ENCODE assay signal across 12 mouse cellular contexts in genomic region chr5:131819251-131819691, GRCm38 (mm10).
A peak's percentile ranks its signal among the peaks of the same experiment; 100 is the strongest.
DNase-seq lines count a peak whose midpoint lies in the region; ATAC-seq and TF ChIP-seq lines count a peak whose summit lies in the region.
"Had no signal": no experiment of that assay in that cellular context is flagged by ENCODE, and none has a peak within 500 bp of the region (broad histone marks: within the 10 kb centered on the region; RNA-seq: fewer than 3 reads in every experiment).

No protein-coding gene starts in this region.

- peak; percentile 89 for DNase-seq in right cerebral cortex, adult 18-20 months
- no peak for DNase-seq in right cerebral cortex, postnatal 4 days
- peak; percentile 38 to 43 for DNase-seq in heart, postnatal 10 days
- DNase-seq in lung, adult 2 months = peak; percentile 9
- DNase-seq in urinary bladder, postnatal 10 days (ENCODE audit: low spot score) = no peak
- no peak for DNase-seq in kidney, adult 2 months
- DNase-seq: adrenal gland, adult 2 months; kidney, adult 11 months; spleen, adult 18-20 months had no signal

- no peaks in the 10 kb centered on the region for H3K36me3 ChIP-seq in kidney, adult 2 months (ENCODE audit: control insufficient read depth, insufficient read depth, low read length)
- H3K36me3 ChIP-seq: embryonic facial prominence, embryonic 12.5 days had no signal

- H3K27me3 ChIP-seq in kidney, adult 2 months (replicated peaks; ENCODE audit: control insufficient read depth, insufficient read depth, low read length) = no peaks in the 10 kb centered on the region
- H3K27me3 ChIP-seq: embryonic facial prominence, embryonic 12.5 days had no signal

- ATAC-seq in monocyte, adult 5-6 weeks (replicated peaks; ENCODE audit: insufficient number of reproducible peaks, low FRiP score, low TSS enrichment, poor library complexity, severe bottlenecking) = no peak

- WGBS in lung, adult 2 months = 76% methylated on average over 15 of the region's 15 CpGs
- WGBS in kidney, adult 2 months = 95% methylated on average over 15 of the region's 15 CpGs

- TF ChIP-seq POLR2A in lung, adult 2 months (IDR thresholded peaks at IDR 0.05; ENCODE audit: borderline replicate concordance, extremely low read depth, low read depth, low read length) = no peak
- TF ChIP-seq POLR2A in kidney, adult 2 months (IDR thresholded peaks at IDR 0.05; ENCODE audit: low read depth, low read length) = no peak

- H3K4me3 ChIP-seq in lung, adult 2 months (replicated peaks; ENCODE audit: extremely low read depth, low read depth, low read length) = no peak overlapping the region
- no peak overlapping the region for H3K4me3 ChIP-seq in kidney, adult 2 months (ENCODE audit: insufficient read depth, low read depth, low read length)
- H3K4me3 ChIP-seq: embryonic facial prominence, embryonic 12.5 days; myocyte had no signal

- H3K27ac ChIP-seq in kidney, adult 2 months (ENCODE audit: insufficient read depth, low read depth, low read length) = no peak overlapping the region
- H3K27ac ChIP-seq: embryonic facial prominence, embryonic 12.5 days had no signal

- intact Hi-C loops in heart, postnatal 10 days (cut with DNase I) = no loop called here

- TF ChIP-seq CTCF in lung, adult 2 months (IDR thresholded peaks at IDR 0.05; ENCODE audit: insufficient read depth, low read length) = no peak
- no peak for TF ChIP-seq CTCF in kidney, adult 2 months (conservative IDR thresholded peaks at IDR 0.05; ENCODE audit: insufficient read depth, insufficient read length, low read depth, low read length)

- no peaks in the 10 kb centered on the region for H3K4me1 ChIP-seq in lung, adult 2 months (ENCODE audit: control insufficient read depth, insufficient read depth, low read length)
- H3K4me1 ChIP-seq in kidney, adult 2 months (ENCODE audit: control insufficient read depth, insufficient read depth, low read length) = no peaks in the 10 kb centered on the region

Comparison
In these comparisons a context has a peak if more than half of its experiments do, and no peak if none do; other contexts are left out.
1. DNase-seq: peak in right cerebral cortex, adult 18-20 months (single experiment), heart, postnatal 10 days (2 of 2) and lung, adult 2 months (single experiment); none in right cerebral cortex, postnatal 4 days (single experiment), urinary bladder, postnatal 10 days (single experiment) and kidney, adult 2 months (single experiment).